Mouse (Mus musculus) MEL (cell line): ENCODE measurements at regions not wholly inside any gene's neighbourhood (a gene's known extent, or its start where the extent isn't known, plus 50 kb on each side); places are given as distances from the start of the nearest gene placed in this dataset.

Experiments used
- MAX ChIP-seq: IDR thresholded peaks from 2 replicates; pipeline ENCODE4 v1.6.1; 2011; ENCODE audit warnings: low read length, improper control_type of control experiment
- MYC ChIP-seq: IDR thresholded peaks from 2 replicates; pipeline ENCODE4 v1.6.1; 2011; ENCODE audit warnings: low read depth, mild to moderate bottlenecking, low read length, improper control_type of control experiment, moderate library complexity

GRCm38 (mm10) chr6:98112495-98113115 is 229.9 kb downstream of the Gm765 start:
- no peak for TF ChIP-seq MAX
- TF ChIP-seq MYC: no peak
